Mouse (Mus musculus) Muller cell, postnatal 12 days (primary cell): ENCODE data around the gene Ifnb1.

Source experiments
- DNase-seq: peaks from one replicate; pipeline ENCODE4 v3.0.0-alpha.2; 2015; ENCODE audit errors: inconsistent ontology term

Ifnb1 gene

DNA sequence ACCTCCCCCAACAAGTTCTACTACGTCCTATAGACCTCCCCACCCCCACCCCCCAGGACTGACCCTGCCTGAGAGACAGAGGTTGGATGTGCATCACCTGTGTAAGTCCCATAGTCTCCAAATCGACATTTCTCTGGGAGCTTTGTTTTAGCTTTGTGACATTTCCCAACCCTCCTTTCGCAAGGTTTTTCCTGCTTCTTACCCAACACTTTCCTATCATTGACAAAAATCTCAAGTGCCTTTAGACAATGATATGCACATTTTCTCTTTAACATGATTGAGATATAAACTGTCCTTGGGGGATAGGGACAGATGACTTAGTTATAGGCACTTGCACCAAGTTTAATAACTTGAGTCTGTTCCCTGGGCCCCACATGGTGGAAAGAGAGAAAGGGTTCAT lies 21.3 kb downstream of the Ifnb1 start:
- no peak for DNase-seq

DNA sequence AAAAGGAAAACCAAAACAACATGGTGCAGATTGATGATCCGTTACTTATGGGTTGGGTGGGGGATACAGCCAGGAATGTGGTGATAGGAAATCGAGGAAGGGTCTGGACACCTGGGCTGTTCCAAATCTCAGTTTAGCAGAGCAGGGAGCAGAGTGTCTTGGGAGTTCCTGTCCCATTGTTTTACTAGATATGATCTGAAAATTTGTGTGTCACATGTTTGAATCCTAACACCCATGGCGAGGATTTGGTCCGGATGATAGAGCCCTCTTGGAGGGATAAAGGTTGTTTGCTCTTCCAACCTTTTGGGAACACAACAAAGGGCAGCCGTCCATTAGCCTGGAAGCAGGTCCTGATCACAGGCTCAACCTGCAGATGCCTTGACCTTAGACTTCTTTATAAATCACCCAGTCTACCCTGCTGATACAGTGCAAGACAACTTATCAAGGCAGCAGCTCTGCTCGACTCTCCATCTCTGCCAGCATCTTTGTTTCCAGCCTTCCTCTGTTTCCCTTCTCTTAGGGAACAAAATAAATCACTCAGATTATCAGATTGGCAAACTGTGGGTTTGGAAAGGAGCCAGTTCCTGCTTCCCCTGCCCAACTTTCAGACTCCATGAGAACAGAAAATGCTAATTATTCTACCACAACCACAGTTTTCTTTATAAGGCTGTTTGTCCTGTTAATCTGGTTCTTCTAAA lies 26.1 kb downstream of the Ifnb1 start:
- no peak for DNase-seq

DNA sequence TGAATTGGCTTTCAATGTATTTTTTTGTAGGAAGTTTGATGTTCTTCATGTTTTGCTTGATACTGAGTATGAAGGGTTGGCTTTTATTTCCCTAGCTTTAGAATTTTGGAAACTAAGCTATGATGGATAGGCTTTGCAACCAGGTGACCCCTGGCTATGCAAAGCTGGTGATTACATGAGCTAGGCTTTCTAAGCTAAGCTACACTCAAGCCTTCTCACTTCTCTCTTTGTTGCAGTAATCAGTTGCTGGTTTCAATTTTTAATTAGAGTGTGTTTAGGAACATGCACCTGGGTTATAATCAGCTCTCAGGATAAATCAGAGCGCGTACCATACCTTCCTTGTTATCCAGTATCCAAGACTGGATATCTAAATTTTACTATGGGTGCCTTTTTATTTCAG lies 33.0 kb downstream of the Ifnb1 start:
- no peak for DNase-seq

DNA sequence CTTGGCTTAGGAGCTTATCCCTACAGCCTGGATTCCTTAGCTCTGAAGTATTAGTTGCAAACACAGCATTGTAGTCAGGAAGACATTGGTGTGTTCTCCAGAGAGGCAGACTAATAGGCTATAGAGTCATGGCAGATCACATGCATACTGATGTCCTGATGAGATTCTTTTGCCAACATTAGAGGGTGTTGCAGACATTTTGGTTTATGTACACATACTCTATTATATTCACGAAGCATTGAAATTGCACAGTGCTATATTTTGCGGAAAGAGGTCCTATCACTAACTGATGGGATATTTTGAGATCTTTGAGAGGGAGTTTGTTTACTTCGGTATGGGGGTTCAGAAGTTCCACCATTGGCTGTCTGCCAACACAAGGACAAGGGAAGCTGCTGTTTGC lies 34.5 kb downstream of the Ifnb1 start:
- DNase-seq: no peak

DNA sequence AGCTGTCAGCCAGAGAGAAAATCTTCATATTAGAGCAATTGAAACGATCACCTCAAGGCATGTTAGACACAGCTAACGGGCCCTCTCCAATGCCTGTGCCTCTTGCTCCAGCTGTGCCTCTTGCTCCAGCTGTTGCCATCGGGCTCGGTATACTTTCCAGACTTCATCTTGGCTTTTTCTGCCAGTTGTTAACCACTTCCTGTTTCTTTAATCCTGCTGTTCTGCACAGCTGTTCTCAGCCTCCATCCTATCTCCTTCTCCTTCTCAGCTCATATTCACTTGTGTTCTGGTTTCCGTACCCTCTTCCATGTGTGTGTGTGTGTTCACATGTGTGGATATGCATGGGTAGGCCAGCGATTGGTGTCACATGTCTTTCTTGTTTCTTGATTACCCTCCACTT lies 42.4 kb downstream of the Ifnb1 start:
- DNase-seq: no peak

DNA sequence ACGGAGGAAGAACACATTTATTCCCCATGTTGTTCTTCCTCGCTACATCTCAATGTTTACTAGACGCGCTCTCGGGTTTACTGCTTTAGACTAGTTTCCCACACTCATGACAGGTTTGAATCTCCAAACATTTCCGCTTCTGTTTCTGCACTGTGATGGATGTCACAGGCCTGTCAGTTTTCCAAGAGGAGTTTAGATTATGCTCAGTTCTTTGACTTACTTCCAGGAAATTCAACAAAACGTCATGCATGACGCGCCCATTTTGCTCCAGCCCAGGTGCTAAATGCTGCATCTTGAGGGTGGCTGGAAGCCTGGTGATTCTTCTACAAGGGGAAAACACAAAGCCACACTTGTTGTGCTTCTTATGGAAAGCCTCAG lies 43.8 kb downstream of the Ifnb1 start:
- no peak for DNase-seq

DNA sequence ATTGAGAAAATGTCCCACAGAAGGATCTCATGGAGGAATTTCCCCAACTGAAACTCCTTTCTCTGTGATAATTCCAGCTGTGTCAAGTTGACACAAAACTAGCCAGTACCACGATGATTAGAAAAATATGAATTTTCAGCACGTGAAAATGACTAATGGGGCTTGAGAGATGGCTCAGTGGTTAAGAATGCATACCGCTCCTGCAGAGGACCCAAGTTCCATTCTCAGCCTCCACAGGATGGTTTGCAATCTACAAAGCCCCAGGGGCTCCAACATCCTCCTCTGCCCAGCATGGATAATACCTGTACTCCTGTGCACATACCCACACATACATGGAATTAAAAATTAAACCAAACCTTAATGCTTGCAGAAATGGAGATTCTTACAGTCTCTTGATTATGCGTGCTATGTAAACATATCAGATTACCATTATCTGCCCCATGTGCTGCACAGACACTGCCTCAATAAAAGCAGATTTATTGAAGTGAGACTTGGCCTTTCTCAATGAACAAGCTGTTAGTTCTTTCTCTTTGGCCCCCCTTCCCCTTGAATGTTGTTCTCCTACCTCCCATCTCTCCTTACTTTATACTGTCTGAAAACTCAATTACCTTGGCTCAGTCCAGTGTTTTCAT lies 44.3 kb downstream of the Ifnb1 start:
- no peak for DNase-seq

DNA sequence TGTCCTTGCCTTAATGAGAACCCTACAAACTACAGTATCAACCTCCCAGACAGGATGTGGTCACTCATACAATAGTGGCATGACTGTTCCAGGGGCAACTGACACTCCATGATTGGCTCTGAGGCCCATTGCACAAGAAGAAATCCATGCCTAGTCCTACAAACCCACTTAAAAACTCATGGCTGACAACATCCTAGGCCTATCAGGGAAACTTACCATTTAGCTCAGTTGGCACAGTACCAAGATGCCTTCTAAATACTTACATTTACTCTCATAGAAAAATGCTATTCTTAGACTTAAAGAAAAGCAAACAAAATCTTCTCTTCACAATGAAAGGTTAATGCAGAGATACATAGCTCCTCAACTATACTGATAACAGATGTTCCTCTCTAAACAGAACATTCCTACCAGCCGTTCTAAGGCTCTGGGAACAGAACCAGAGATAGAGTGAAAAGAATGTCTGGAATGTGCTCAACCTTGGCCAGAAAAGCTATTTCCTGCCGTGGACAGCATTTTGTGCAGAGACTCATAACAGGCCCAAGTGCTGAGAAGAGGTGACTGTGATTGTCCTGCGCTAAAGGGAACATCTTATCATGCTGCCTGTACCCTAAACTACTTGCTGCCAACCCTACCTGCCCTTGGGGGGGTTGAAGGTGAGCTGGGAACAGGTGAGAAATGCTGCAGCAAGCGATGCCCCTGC lies 45.9 kb downstream of the Ifnb1 start:
- DNase-seq: peak; percentile 81

DNA sequence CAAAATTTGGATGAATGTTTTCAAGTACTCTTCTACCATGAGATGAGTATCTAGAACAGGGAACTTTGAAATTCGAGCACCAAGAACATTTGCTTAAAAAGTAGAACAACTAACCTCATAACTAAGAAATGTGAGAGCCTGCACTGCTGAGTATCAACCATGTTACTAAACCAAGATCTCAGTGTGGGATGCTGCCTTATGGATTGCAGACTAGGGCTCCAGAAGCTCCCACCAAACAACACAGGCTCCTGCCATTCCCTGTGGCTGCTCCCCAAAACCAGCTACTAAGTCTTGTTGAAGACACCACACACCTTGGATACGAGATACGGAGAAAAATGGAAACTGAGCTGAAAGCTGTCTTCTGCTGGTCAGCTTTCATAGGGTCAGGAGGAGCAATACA lies 46.5 kb downstream of the Ifnb1 start:
- DNase-seq: no peak
